Mouse (Mus musculus): ENCODE results near the gene Nbas. TPM values are rescaled to one million over a fixed set of nuclear protein-coding genes. Genes with fewer than 3 reads are reported as not detected.

The Nbas gene
- polyA plus RNA-seq, 1 experiment from 2014 or later = 6.9 TPM

DNA sequence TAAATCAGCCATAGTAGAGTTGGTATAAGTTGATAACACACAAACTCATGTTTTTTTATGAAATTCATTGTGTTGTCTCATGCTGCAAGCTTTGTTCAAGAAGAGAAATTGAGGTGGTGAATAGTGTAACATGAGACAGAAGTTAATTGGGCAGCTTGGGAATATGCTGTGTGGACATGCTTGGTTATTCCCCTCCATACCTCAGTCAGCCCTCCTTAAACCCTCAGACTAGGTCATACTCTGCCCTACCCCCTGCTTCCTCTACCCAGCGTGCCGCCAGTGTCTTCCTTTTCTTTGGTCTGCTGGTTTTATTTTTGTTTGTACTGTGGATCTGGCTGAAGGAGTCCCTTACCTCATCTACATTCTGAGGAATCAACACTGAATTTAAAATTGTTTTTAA, 22.5 kb downstream of the Nbas start:
- Histone ChIP-seq H3K27ac (ENCODE audit: low read length) (no peak overlapping the region), H3K4me2 (ENCODE audit: low read depth, low read length) (no peak overlapping the region), H3K36me3 (ENCODE audit: control insufficient read depth, insufficient read depth) (peaks cover 2% of the 10 kb centered on the region; the same call in 1 of the 2 replicates), H3K4me3 (ENCODE audit: low read length) (no peak overlapping the region), H3K4me1 (ENCODE audit: control insufficient read depth, insufficient read depth, low read length) (0 out of 2 replicates have a peak, but pooled peaks cover 2% of the 10 kb centered on the region), H3K27me3 (ENCODE audit: control insufficient read depth, insufficient read depth, low read length) (no peaks in the 10 kb centered on the region), H3K9ac (ENCODE audit: low read length) (no peak overlapping the region), H3K9me3 (replicated peaks; ENCODE audit: control insufficient read depth, low read length) (no peaks in the 10 kb centered on the region)
- no peak for ATAC-seq (replicated peaks; ENCODE audit: extremely low read depth, insufficient read depth, low FRiP score)
- 78% methylated on average over 2 of the region's 2 CpGs for WGBS

DNA sequence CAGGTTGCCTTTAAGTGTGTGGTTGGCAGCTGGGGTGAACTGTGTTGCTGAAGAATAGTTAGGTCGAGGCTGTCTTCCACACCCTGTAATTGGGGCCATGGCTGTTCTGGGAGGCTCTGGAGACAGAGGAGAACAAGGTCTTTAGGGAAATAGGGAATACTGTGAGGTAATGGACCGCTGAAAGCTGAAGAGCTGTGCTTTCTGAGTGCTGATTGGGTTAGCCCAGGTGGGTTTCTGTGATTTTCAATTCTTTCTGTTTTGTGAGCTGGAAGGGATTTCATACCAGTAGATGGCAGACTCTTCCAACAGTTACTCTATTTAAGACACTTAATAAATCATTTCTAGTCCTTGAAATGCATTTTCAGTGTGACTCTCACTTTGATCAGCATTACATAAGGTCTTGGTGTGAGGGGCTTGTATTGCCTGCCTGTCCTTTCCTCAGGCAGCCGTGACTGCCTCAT, 24.5 kb downstream of the Nbas start:
- Histone ChIP-seq H3K9me3 (replicated peaks; ENCODE audit: control insufficient read depth, low read length) (no peaks in the 10 kb centered on the region), H3K36me3 (ENCODE audit: control insufficient read depth, insufficient read depth) (peaks cover 2% of the 10 kb centered on the region; the same call in 1 of the 2 replicates), H3K27me3 (ENCODE audit: control insufficient read depth, insufficient read depth, low read length) (no peaks in the 10 kb centered on the region), H3K4me1 (ENCODE audit: control insufficient read depth, insufficient read depth, low read length) (0 out of 2 replicates have a peak, but pooled peaks cover 2% of the 10 kb centered on the region), H3K9ac (ENCODE audit: low read length) (no peak overlapping the region), H3K27ac (ENCODE audit: low read length) (no peak overlapping the region), H3K4me3 (ENCODE audit: low read length) (no peak overlapping the region), H3K4me2 (ENCODE audit: low read depth, low read length) (no peak overlapping the region)
- ATAC-seq (replicated peaks; ENCODE audit: extremely low read depth, insufficient read depth, low FRiP score) = no peak
- WGBS = 68% methylated on average over 3 of the region's 3 CpGs

DNA sequence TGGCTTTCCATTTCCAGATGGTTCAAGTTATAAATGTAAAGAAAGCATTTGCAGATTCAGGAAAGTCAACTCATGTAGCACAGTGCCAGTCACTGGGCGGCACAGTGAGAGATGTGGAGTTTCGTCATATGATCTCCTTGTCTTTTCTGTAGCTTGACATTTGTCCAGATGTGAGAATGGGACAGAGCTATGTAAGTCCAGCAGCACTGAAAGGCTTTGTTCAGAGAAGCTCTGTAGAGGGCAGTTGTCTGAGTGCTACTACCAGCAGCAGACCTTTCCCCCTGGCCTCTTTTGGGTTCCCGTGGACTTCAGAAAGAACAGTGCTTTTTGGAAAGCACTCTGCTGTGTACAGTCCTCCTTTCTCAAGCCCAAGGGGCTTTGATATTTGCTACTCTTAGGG, 34.1 kb downstream of the Nbas start:
- WGBS = 75% methylated on average over 3 of the region's 3 CpGs
- Histone ChIP-seq H3K4me3 (ENCODE audit: low read length) (no peak overlapping the region), H3K36me3 (ENCODE audit: control insufficient read depth, insufficient read depth) (no peaks in the 10 kb centered on the region; the same call in 1 of the 2 replicates), H3K9ac (ENCODE audit: low read length) (no peak overlapping the region), H3K4me2 (ENCODE audit: low read depth, low read length) (no peak overlapping the region), H3K27me3 (ENCODE audit: control insufficient read depth, insufficient read depth, low read length) (no peaks in the 10 kb centered on the region), H3K4me1 (ENCODE audit: control insufficient read depth, insufficient read depth, low read length) (no peaks in the 10 kb centered on the region), H3K9me3 (replicated peaks; ENCODE audit: control insufficient read depth, low read length) (no peaks in the 10 kb centered on the region), H3K27ac (ENCODE audit: low read length) (no peak overlapping the region)
- ATAC-seq (replicated peaks; ENCODE audit: extremely low read depth, insufficient read depth, low FRiP score) = no peak

DNA sequence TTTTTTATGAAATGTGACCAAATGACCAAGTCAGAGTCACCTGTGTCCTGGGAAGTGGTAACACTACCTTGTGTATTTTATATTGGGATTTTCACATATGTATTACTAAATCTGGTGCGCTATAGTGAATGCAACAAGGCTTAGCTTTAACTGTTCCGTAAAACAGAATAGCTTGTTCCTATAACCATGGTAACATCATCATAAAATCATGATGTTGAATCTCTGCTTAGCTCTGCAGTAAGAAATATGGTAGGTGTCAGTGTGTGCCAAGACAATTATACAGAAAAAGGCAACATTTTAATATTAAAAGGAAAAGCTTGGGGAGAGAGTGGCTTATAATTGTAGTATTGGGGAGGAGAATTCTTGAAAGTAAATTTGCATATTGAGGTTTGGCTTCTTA, 45.0 kb downstream of the Nbas start:
- Histone ChIP-seq H3K36me3 (ENCODE audit: control insufficient read depth, insufficient read depth) (peaks cover 5% of the 10 kb centered on the region; the same call in 1 of the 2 replicates), H3K4me1 (ENCODE audit: control insufficient read depth, insufficient read depth, low read length) (no peaks in the 10 kb centered on the region), H3K27me3 (ENCODE audit: control insufficient read depth, insufficient read depth, low read length) (no peaks in the 10 kb centered on the region), H3K27ac (ENCODE audit: low read length) (no peak overlapping the region), H3K4me3 (ENCODE audit: low read length) (no peak overlapping the region), H3K9me3 (replicated peaks; ENCODE audit: control insufficient read depth, low read length) (no peaks in the 10 kb centered on the region), H3K9ac (ENCODE audit: low read length) (no peak overlapping the region), H3K4me2 (ENCODE audit: low read depth, low read length) (no peak overlapping the region)
- WGBS = 93% methylated on average over 2 of the region's 2 CpGs
- no peak for ATAC-seq (replicated peaks; ENCODE audit: extremely low read depth, insufficient read depth, low FRiP score)

DNA sequence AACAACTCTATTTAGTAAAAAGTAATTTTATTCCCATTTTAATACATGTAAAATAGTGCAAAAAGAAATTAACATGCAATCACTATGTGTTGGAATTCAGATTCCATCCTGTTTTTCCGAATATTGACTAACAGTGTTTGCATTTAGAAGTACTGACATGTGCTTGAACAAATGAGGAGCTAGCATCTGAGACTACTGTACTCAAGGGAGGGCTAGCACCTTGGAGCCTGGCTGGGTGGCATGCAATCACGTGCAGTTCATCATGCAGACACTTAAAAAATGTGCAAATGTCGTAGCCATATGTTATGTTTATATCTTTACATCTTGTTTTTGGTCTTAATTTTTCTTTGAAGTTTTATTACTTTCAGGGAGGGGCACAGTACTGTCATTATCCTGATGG, 45.5 kb downstream of the Nbas start:
- Histone ChIP-seq H3K9me3 (replicated peaks; ENCODE audit: control insufficient read depth, low read length) (no peaks in the 10 kb centered on the region), H3K4me3 (ENCODE audit: low read length) (no peak overlapping the region), H3K27me3 (ENCODE audit: control insufficient read depth, insufficient read depth, low read length) (no peaks in the 10 kb centered on the region), H3K4me2 (ENCODE audit: low read depth, low read length) (no peak overlapping the region), H3K27ac (ENCODE audit: low read length) (no peak overlapping the region), H3K9ac (ENCODE audit: low read length) (no peak overlapping the region), H3K4me1 (ENCODE audit: control insufficient read depth, insufficient read depth, low read length) (no peaks in the 10 kb centered on the region), H3K36me3 (ENCODE audit: control insufficient read depth, insufficient read depth) (peaks cover 5% of the 10 kb centered on the region; the same call in 1 of the 2 replicates)
- 87% methylated on average over 3 of the region's 3 CpGs for WGBS
- no peak for ATAC-seq (replicated peaks; ENCODE audit: extremely low read depth, insufficient read depth, low FRiP score)

DNA sequence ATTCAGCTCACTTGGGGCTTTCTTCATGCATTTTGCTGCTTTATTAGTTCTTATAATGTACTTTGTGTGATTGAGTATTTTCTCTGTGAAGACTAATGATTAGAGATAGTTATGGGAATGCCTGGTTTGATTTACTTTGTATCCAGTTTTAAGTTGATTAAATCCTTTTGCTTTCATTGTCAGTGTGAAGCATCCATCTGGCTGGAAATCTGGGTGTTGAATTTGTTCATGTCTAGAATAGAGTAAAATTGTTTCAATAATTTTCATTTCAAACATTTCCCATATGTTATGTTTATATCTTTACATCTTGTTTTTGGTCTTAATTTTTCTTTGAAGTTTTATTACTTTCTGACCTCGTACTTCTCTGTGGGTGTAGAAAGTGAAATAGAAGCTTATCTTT, 46.1 kb downstream of the Nbas start:
- no peak overlapping the region for H3K9ac ChIP-seq (ENCODE audit: low read length)
- H3K27ac ChIP-seq (ENCODE audit: low read length) = no peak overlapping the region
- no peak overlapping the region for H3K4me2 ChIP-seq (ENCODE audit: low read depth, low read length)
- H3K4me3 ChIP-seq (ENCODE audit: low read length) = no peak overlapping the region
- no peaks in the 10 kb centered on the region for H3K27me3 ChIP-seq (ENCODE audit: control insufficient read depth, insufficient read depth, low read length)
- no peak for ATAC-seq (replicated peaks; ENCODE audit: extremely low read depth, insufficient read depth, low FRiP score)
- H3K4me1 ChIP-seq (ENCODE audit: control insufficient read depth, insufficient read depth, low read length) = no peaks in the 10 kb centered on the region
- H3K36me3 ChIP-seq (ENCODE audit: control insufficient read depth, insufficient read depth) = peaks cover 3% of the 10 kb centered on the region; the same call in 1 of the 2 replicates
- 85% methylated on average over 1 of the region's 1 CpGs for WGBS
- no peaks in the 10 kb centered on the region for H3K9me3 ChIP-seq (replicated peaks; ENCODE audit: control insufficient read depth, low read length)

DNA sequence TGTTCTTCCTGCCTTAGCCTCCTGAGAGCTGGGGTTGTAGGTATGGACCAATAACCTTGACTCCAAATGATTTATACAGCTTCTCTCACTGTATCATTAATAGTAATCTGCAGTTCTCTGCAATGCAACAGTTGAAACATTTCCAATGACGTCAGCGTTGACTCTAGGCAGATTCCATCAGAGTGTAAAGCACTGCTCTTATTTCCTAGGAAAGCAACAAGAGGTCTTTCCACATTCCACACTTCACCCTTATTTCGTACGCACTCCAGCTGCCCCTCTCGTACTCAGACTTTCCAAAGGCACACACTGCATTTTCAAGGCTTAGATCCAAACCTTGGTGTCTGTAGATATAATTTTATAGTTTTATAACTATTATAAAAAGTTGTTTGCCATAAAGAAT, 73.6 kb downstream of the Nbas start:
- H3K4me1 ChIP-seq (ENCODE audit: control insufficient read depth, insufficient read depth, low read length) = no peaks in the 10 kb centered on the region
- WGBS = 52% methylated on average over 5 of the region's 5 CpGs
- no peak overlapping the region for H3K9ac ChIP-seq (ENCODE audit: low read length)
- no peak overlapping the region for H3K4me3 ChIP-seq (ENCODE audit: low read length)
- H3K27me3 ChIP-seq (ENCODE audit: control insufficient read depth, insufficient read depth, low read length) = no peaks in the 10 kb centered on the region
- H3K36me3 ChIP-seq (ENCODE audit: control insufficient read depth, insufficient read depth) = 0 out of 2 replicates have a peak, but pooled peaks cover 2% of the 10 kb centered on the region
- no peak for ATAC-seq (replicated peaks; ENCODE audit: extremely low read depth, insufficient read depth, low FRiP score)
- H3K27ac ChIP-seq (ENCODE audit: low read length) = no peak overlapping the region
- H3K4me2 ChIP-seq (ENCODE audit: low read depth, low read length) = no peak overlapping the region
- no peaks in the 10 kb centered on the region for H3K9me3 ChIP-seq (replicated peaks; ENCODE audit: control insufficient read depth, low read length)

DNA sequence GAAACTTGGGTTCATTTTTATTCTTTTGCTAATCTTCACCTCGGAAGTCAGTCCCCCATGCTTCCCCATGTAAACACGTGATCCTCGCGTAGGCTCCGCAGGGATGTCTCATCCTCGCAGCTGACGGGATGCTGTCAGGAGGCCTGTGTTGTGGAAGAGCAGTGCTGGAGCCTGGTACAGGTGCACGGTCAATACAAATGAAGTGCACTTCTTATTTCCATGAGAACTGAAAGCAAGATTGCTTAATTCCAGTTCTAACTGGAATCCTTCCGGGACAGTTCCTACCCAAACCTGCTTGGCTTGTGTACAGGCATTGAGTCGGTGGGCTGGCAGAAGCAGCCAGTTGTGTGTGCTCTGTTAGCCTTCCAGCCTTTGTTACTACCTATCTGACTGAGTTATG, 87.3 kb downstream of the Nbas start:
- Histone ChIP-seq H3K4me2 (ENCODE audit: low read depth, low read length) (no peak overlapping the region), H3K36me3 (ENCODE audit: control insufficient read depth, insufficient read depth) (no peaks in the 10 kb centered on the region), H3K4me1 (ENCODE audit: control insufficient read depth, insufficient read depth, low read length) (no peaks in the 10 kb centered on the region), H3K9me3 (replicated peaks; ENCODE audit: control insufficient read depth, low read length) (no peaks in the 10 kb centered on the region), H3K9ac (ENCODE audit: low read length) (no peak overlapping the region), H3K4me3 (ENCODE audit: low read length) (no peak overlapping the region), H3K27me3 (ENCODE audit: control insufficient read depth, insufficient read depth, low read length) (no peaks in the 10 kb centered on the region), H3K27ac (ENCODE audit: low read length) (no peak overlapping the region)
- no peak for ATAC-seq (replicated peaks; ENCODE audit: extremely low read depth, insufficient read depth, low FRiP score)
- WGBS = 90% methylated on average over 10 of the region's 10 CpGs

DNA sequence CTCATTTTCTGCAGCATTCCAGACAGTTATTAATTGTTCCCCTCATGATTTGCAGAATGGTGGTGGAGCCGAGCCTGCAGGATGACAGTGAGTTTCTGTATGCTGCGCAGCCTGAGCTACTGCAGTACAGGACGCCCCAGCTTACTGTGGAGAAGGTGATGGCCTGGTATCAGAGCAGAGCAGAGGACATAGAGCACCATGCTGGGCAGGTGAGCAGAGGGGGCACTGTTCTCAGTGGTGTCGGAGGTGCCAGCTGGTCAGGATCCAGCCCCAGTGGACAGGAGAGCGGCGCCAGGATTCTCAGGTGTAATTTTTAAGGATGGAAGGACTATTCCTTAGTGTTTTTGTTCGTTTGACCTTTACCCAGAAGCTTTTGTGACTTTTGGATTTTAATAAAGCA, 87.8 kb downstream of the Nbas start:
- no peak overlapping the region for H3K4me3 ChIP-seq (ENCODE audit: low read length)
- no peak for ATAC-seq (replicated peaks; ENCODE audit: extremely low read depth, insufficient read depth, low FRiP score)
- no peak overlapping the region for H3K9ac ChIP-seq (ENCODE audit: low read length)
- H3K4me1 ChIP-seq (ENCODE audit: control insufficient read depth, insufficient read depth, low read length) = no peaks in the 10 kb centered on the region
- no peaks in the 10 kb centered on the region for H3K27me3 ChIP-seq (ENCODE audit: control insufficient read depth, insufficient read depth, low read length)
- no peak overlapping the region for H3K27ac ChIP-seq (ENCODE audit: low read length)
- 80% methylated on average over 7 of the region's 7 CpGs for WGBS
- no peak overlapping the region for H3K4me2 ChIP-seq (ENCODE audit: low read depth, low read length)
- H3K9me3 ChIP-seq (replicated peaks; ENCODE audit: control insufficient read depth, low read length) = no peaks in the 10 kb centered on the region
- no peaks in the 10 kb centered on the region for H3K36me3 ChIP-seq (ENCODE audit: control insufficient read depth, insufficient read depth)

All from heart, embryonic 16.5 days (tissue).